In genomic region chr2:67446772-67447171, GRCm38 (mm10) we compare ENCODE assay signal across 40 mouse cellular contexts. TPM values are rescaled to one million over a fixed set of nuclear protein-coding genes. Genes with fewer than 3 reads are reported as not detected.
DNase-seq lines count a peak whose midpoint lies in the region; ATAC-seq and TF ChIP-seq lines count a peak whose summit lies in the region.
"Had no signal": no experiment of that assay in that cellular context is flagged by ENCODE, and none has a peak within 500 bp of the region (broad histone marks: within the 10 kb centered on the region; RNA-seq: fewer than 3 reads in every experiment).

No protein-coding gene starts in this region.

- H3K27ac ChIP-seq in gastrocnemius, adult 2 months: peak overlapping the region; percentile 93
- H3K27ac ChIP-seq in heart, postnatal 0 days (ENCODE audit: low read depth): no peak overlapping the region
- H3K27ac ChIP-seq in heart, embryonic 11.5 days (ENCODE audit: low read depth, low read length): no peak overlapping the region
- no peak overlapping the region for H3K27ac ChIP-seq in cortical plate, adult 2 months (ENCODE audit: insufficient read depth, low read length)
- H3K27ac ChIP-seq in kidney, embryonic 16.5 days (ENCODE audit: low read length): no peak overlapping the region
- H3K27ac ChIP-seq: embryonic facial prominence, embryonic 13.5 days; heart, embryonic 13.5 days; hindbrain, embryonic 10.5 days; kidney, embryonic 15.5 days; layer of hippocampus, adult 2 months; liver, embryonic 12.5 days; neural tube, embryonic 12.5 days; stomach, postnatal 0 days had no signal

- DNase-seq in gastrocnemius, adult 2 months: no peak
- no peak for DNase-seq in gastrocnemius, postnatal 4 days (ENCODE audit: low spot score in 2 of 2)
- no peak for DNase-seq in heart, postnatal 0 days (ENCODE audit: low spot score)
- DNase-seq in adrenal gland, adult 2 months: no peak
- DNase-seq: adrenal gland, adult 8-10 months; cerebellum, adult 8-10 months; embryo, embryonic 11 days; kidney, adult 18-20 months; liver, postnatal 0 days; lung, postnatal 36 days; thymus, postnatal 4 days had no signal

- H3K4me3 ChIP-seq in gastrocnemius, adult 2 months: peak overlapping the region; percentile 76
- peak overlapping the region; percentile 23 for H3K4me3 ChIP-seq in heart, postnatal 0 days (ENCODE audit: low read depth, low read length)
- no peak overlapping the region for H3K4me3 ChIP-seq in heart, embryonic 11.5 days (ENCODE audit: low read depth, low read length)
- 0 out of 2 replicates have a peak overlapping the region, but pooled peaks have one; percentile 28 for H3K4me3 ChIP-seq in cortical plate, adult 2 months (ENCODE audit: insufficient read depth, low read length)
- no peak overlapping the region for H3K4me3 ChIP-seq in kidney, embryonic 16.5 days (ENCODE audit: low read length)
- H3K4me3 ChIP-seq: embryonic facial prominence, embryonic 13.5 days; erythroblast, embryonic 14.5 days; heart, embryonic 13.5 days; hindbrain, embryonic 10.5 days; kidney, embryonic 15.5 days; liver, embryonic 12.5 days; neural tube, embryonic 12.5 days had no signal

- H3K36me3 ChIP-seq in heart, postnatal 0 days (replicated peaks; ENCODE audit: control insufficient read depth, insufficient read depth, low read length): no peaks in the 10 kb centered on the region
- H3K36me3 ChIP-seq in heart, embryonic 11.5 days (ENCODE audit: control insufficient read depth, insufficient read depth, low read length): no peaks in the 10 kb centered on the region
- no peaks in the 10 kb centered on the region for H3K36me3 ChIP-seq in kidney, embryonic 16.5 days (ENCODE audit: insufficient read depth, low read length)
- H3K36me3 ChIP-seq: embryonic facial prominence, embryonic 13.5 days; heart, embryonic 13.5 days; hindbrain, embryonic 10.5 days; kidney, embryonic 15.5 days; liver, embryonic 12.5 days; neural tube, embryonic 12.5 days had no signal

- 51% methylated on average over 1 of the region's 1 CpGs for WGBS in heart, postnatal 0 days
- 65% methylated on average over 1 of the region's 1 CpGs for WGBS in heart, embryonic 11.5 days (ENCODE audit: insufficient replicate concordance)
- WGBS in kidney, embryonic 16.5 days: 84% methylated on average over 1 of the region's 1 CpGs

- H3K4me1 ChIP-seq in heart, postnatal 0 days (ENCODE audit: control insufficient read depth, insufficient read depth): no peaks in the 10 kb centered on the region; the same call in 1 of the 2 replicates
- H3K4me1 ChIP-seq in heart, embryonic 11.5 days (ENCODE audit: control insufficient read depth, insufficient read depth, low read length): no peaks in the 10 kb centered on the region
- H3K4me1 ChIP-seq in cortical plate, adult 2 months (ENCODE audit: control insufficient read depth, insufficient read depth, low read length): no peaks in the 10 kb centered on the region
- no peaks in the 10 kb centered on the region for H3K4me1 ChIP-seq in kidney, embryonic 16.5 days (ENCODE audit: insufficient read depth, low read length)
- H3K4me1 ChIP-seq: embryonic facial prominence, embryonic 13.5 days; hindbrain, embryonic 10.5 days; kidney, embryonic 15.5 days; liver, embryonic 12.5 days; neural tube, embryonic 12.5 days had no signal

- ATAC-seq in heart, postnatal 0 days (ENCODE audit: insufficient read depth, low read depth): no peak
- ATAC-seq in heart, embryonic 11.5 days (replicated peaks; ENCODE audit: insufficient number of reproducible peaks, low FRiP score, low TSS enrichment): no peak
- no peak for ATAC-seq in kidney, embryonic 16.5 days (ENCODE audit: low FRiP score, low TSS enrichment)
- ATAC-seq: CD4-positive, CD25-positive, alpha-beta regulatory T cell, adult 4 months; forebrain, embryonic 16.5 days; hindbrain, embryonic 16.5 days; liver, embryonic 12.5 days; liver, postnatal 0 days; midbrain, embryonic 16.5 days had no signal

- no peaks in the 10 kb centered on the region for H3K9me3 ChIP-seq in heart, postnatal 0 days (replicated peaks; ENCODE audit: control insufficient read depth, low read length)
- H3K9me3 ChIP-seq in heart, embryonic 11.5 days (replicated peaks; ENCODE audit: control insufficient read depth, low read length): no peaks in the 10 kb centered on the region
- no peaks in the 10 kb centered on the region for H3K9me3 ChIP-seq in kidney, embryonic 16.5 days (ENCODE audit: low read length)
- H3K9me3 ChIP-seq: embryonic facial prominence, embryonic 13.5 days; heart, embryonic 13.5 days; hindbrain, embryonic 10.5 days; kidney, embryonic 15.5 days; liver, embryonic 12.5 days; neural tube, embryonic 12.5 days had no signal

- no peak overlapping the region for H3K9ac ChIP-seq in heart, postnatal 0 days (replicated peaks; ENCODE audit: low read depth, low read length)
- H3K9ac ChIP-seq in heart, embryonic 11.5 days (ENCODE audit: low read depth, low read length): no peak overlapping the region
- H3K9ac ChIP-seq in kidney, embryonic 16.5 days (replicated peaks; ENCODE audit: low read length): no peak overlapping the region
- H3K9ac ChIP-seq: embryonic facial prominence, embryonic 13.5 days; heart, embryonic 13.5 days; kidney, embryonic 15.5 days; liver, embryonic 12.5 days; liver, postnatal 0 days; neural tube, embryonic 12.5 days had no signal

- peak overlapping the region; percentile 45 for H3K4me2 ChIP-seq in heart, postnatal 0 days (ENCODE audit: low read depth, low read length)
- H3K4me2 ChIP-seq in heart, embryonic 11.5 days: no peak overlapping the region
- H3K4me2 ChIP-seq in kidney, embryonic 16.5 days (replicated peaks; ENCODE audit: low read depth, low read length): no peak overlapping the region
- H3K4me2 ChIP-seq: heart, embryonic 13.5 days; kidney, embryonic 15.5 days; liver, embryonic 12.5 days; midbrain, embryonic 11.5 days; neural tube, embryonic 12.5 days had no signal

- TF ChIP-seq EP300 in heart, postnatal 0 days (IDR thresholded peaks at IDR 0.05; ENCODE audit: low read depth): no peak

- intact Hi-C loops in gastrocnemius, adult 2 months (cut with DNase I): no loop called here

- H3K27me3 ChIP-seq in heart, postnatal 0 days (ENCODE audit: control insufficient read depth, insufficient read depth, low read length): no peaks in the 10 kb centered on the region
- no peaks in the 10 kb centered on the region for H3K27me3 ChIP-seq in heart, embryonic 11.5 days (ENCODE audit: control insufficient read depth, insufficient read depth, low read length)
- no peaks in the 10 kb centered on the region for H3K27me3 ChIP-seq in kidney, embryonic 16.5 days (ENCODE audit: insufficient read depth, low read length)
- H3K27me3 ChIP-seq: embryonic facial prominence, embryonic 13.5 days; heart, embryonic 13.5 days; kidney, embryonic 15.5 days; liver, embryonic 12.5 days; neural tube, embryonic 12.5 days had no signal

- no peak for TF ChIP-seq POLR2A in cortical plate, adult 2 months (IDR thresholded peaks at IDR 0.05; ENCODE audit: extremely low read depth, insufficient read depth, low read length)

- TF ChIP-seq CTCF in gastrocnemius, adult 2 months (IDR thresholded peaks at IDR 0.05): no peak
- no peak for TF ChIP-seq CTCF in heart, postnatal 0 days (IDR thresholded peaks at IDR 0.05; ENCODE audit: low read depth)
- TF ChIP-seq CTCF in cortical plate, adult 2 months (IDR thresholded peaks at IDR 0.05; ENCODE audit: extremely low read depth, insufficient read depth, low read length): no peak

RNA-seq across cellular contexts. Expression of gene Xirp2, which starts 1.0 kb away (rescaled TPM):
- 1,000 to 10,000 TPM in 1 of 2 experiments, 100 to 1,000 TPM in 1; 998 to 1,127 TPM for total RNA-seq in gastrocnemius, adult 2 months (2021)
- 100 to 1,000 TPM in 1 of 2 experiments, 10 to 100 TPM in 1; 98.1 to 112 TPM for total RNA-seq in gastrocnemius, postnatal 4 days (2021)
- 3.0 and 3.5 TPM in 2 replicates for total RNA-seq in heart, postnatal 0 days (2014; rRNA removed; ENCODE audit: low replicate concordance)
- polyA plus RNA-seq in heart, postnatal 0 days (2015; fragmentation: Nextera tagmentation; extraction: Ambion mirVana): 0.86 and 1.2 TPM in 2 replicates
- polyA plus RNA-seq in heart, embryonic 11.5 days (2014; fragmentation: Nextera tagmentation; extraction: Ambion mirVana): 0.10 and 0.11 TPM in 2 replicates
- polyA plus RNA-seq in cortical plate, adult 2 months (2012; rRNA removed): 0.02 TPM in 2 replicates
- 0.01 TPM in 1 of 2 replicates, not detected in the other for polyA plus RNA-seq in kidney, embryonic 16.5 days (2015; fragmentation: Nextera tagmentation; extraction: Ambion mirVana)
- not detected for total RNA-seq in adrenal gland, adult 2 months (2021)
- not detected in 2 replicates for polyA plus RNA-seq in adrenal gland, adult 2 months (2012; rRNA removed)
- total RNA-seq: adrenal gland, adult 8-10 months; layer of hippocampus, adult 2 months; layer of hippocampus, postnatal 14 days; left cerebral cortex, postnatal 4 days; megakaryocyte, adult 5-6 weeks had no signal
- polyA plus RNA-seq: CD4-positive, CD25-positive, alpha-beta regulatory T cell, adult 4 months; embryonic facial prominence, embryonic 13.5 days; erythroblast, embryonic 14.5 days; forebrain, embryonic 11.5 days; forebrain, embryonic 16.5 days; hindbrain, embryonic 10.5 days; hindbrain, embryonic 16.5 days; intestine, embryonic 14.5 days; kidney, embryonic 15.5 days; liver, embryonic 12.5 days; liver, postnatal 0 days; midbrain, embryonic 11.5 days; midbrain, embryonic 16.5 days; neural tube, embryonic 12.5 days; spleen, adult 2 months had no signal

RNA-seq across cellular contexts. Expression of gene Gm26727, which starts 13.8 kb away (rescaled TPM):
- total RNA-seq in gastrocnemius, adult 2 months (2021): not detected
- total RNA-seq in gastrocnemius, postnatal 4 days (2021): not detected
- not detected in 2 replicates for total RNA-seq in heart, postnatal 0 days (2014; rRNA removed; ENCODE audit: low replicate concordance)
- not detected in 2 replicates for polyA plus RNA-seq in heart, postnatal 0 days (2015; fragmentation: Nextera tagmentation; extraction: Ambion mirVana)
- polyA plus RNA-seq in heart, embryonic 11.5 days (2014; fragmentation: Nextera tagmentation; extraction: Ambion mirVana): not detected in 2 replicates
- polyA plus RNA-seq in cortical plate, adult 2 months (2012; rRNA removed): not detected in 2 replicates
- not detected in 2 replicates for polyA plus RNA-seq in kidney, embryonic 16.5 days (2015; fragmentation: Nextera tagmentation; extraction: Ambion mirVana)
- total RNA-seq in adrenal gland, adult 2 months (2021): not detected
- polyA plus RNA-seq in adrenal gland, adult 2 months (2012; rRNA removed): not detected in 2 replicates
- total RNA-seq: adrenal gland, adult 8-10 months; adrenal gland, postnatal 4 days; gastrocnemius, postnatal 25 days; layer of hippocampus, adult 2 months; layer of hippocampus, postnatal 14 days; left cerebral cortex, adult 8-10 months; left cerebral cortex, postnatal 4 days; megakaryocyte, adult 5-6 weeks had no signal
- polyA plus RNA-seq: CD4-positive, CD25-positive, alpha-beta regulatory T cell, adult 4 months; embryonic facial prominence, embryonic 13.5 days; erythroblast, embryonic 14.5 days; forebrain, embryonic 11.5 days; forebrain, embryonic 16.5 days; heart, embryonic 13.5 days; hindbrain, embryonic 10.5 days; hindbrain, embryonic 16.5 days; intestine, embryonic 14.5 days; kidney, embryonic 15.5 days; limb, embryonic 14.5 days; liver, embryonic 12.5 days; liver, postnatal 0 days; lung, embryonic 16.5 days; midbrain, embryonic 11.5 days; midbrain, embryonic 16.5 days; neural tube, embryonic 12.5 days; spleen, adult 2 months; stomach, postnatal 0 days; thymus, postnatal 0 days had no signal

RNA-seq across cellular contexts. Expression of gene Gm21830, which starts 33.2 kb away (rescaled TPM):
- total RNA-seq in gastrocnemius, adult 2 months (2021): not detected
- total RNA-seq in gastrocnemius, postnatal 4 days (2021): not detected
- total RNA-seq in heart, postnatal 0 days (2014; rRNA removed; ENCODE audit: low replicate concordance): not detected in 2 replicates
- not detected in 2 replicates for polyA plus RNA-seq in heart, postnatal 0 days (2015; fragmentation: Nextera tagmentation; extraction: Ambion mirVana)
- polyA plus RNA-seq in heart, embryonic 11.5 days (2014; fragmentation: Nextera tagmentation; extraction: Ambion mirVana): not detected in 2 replicates
- not detected in 2 replicates for polyA plus RNA-seq in cortical plate, adult 2 months (2012; rRNA removed)
- not detected in 2 replicates for polyA plus RNA-seq in kidney, embryonic 16.5 days (2015; fragmentation: Nextera tagmentation; extraction: Ambion mirVana)
- not detected for total RNA-seq in adrenal gland, adult 2 months (2021)
- not detected in 2 replicates for polyA plus RNA-seq in adrenal gland, adult 2 months (2012; rRNA removed)
- total RNA-seq: adrenal gland, adult 8-10 months; adrenal gland, postnatal 4 days; gastrocnemius, postnatal 25 days; layer of hippocampus, adult 2 months; layer of hippocampus, postnatal 14 days; left cerebral cortex, adult 8-10 months; left cerebral cortex, postnatal 4 days; megakaryocyte, adult 5-6 weeks had no signal
- polyA plus RNA-seq: CD4-positive, CD25-positive, alpha-beta regulatory T cell, adult 4 months; embryonic facial prominence, embryonic 13.5 days; erythroblast, embryonic 14.5 days; forebrain, embryonic 11.5 days; forebrain, embryonic 16.5 days; heart, embryonic 13.5 days; hindbrain, embryonic 10.5 days; hindbrain, embryonic 16.5 days; intestine, embryonic 14.5 days; kidney, embryonic 15.5 days; limb, embryonic 14.5 days; liver, embryonic 12.5 days; liver, postnatal 0 days; lung, embryonic 16.5 days; midbrain, embryonic 11.5 days; midbrain, embryonic 16.5 days; neural tube, embryonic 12.5 days; spleen, adult 2 months; stomach, postnatal 0 days; thymus, postnatal 0 days had no signal

Comparison
In these comparisons a context has a peak if more than half of its experiments do, and no peak if none do; other contexts are left out.
1. H3K4me3 ChIP-seq: peak in gastrocnemius, adult 2 months (single experiment), heart, postnatal 0 days (single experiment) and cortical plate, adult 2 months (single experiment); none in heart, embryonic 11.5 days (single experiment) and kidney, embryonic 16.5 days (single experiment).